Mouse (Mus musculus) G1E (cell line): ENCODE data around the gene Gm1043.

Experiments used
- CTCF ChIP-seq: IDR thresholded peaks from 2 replicates; pipeline ENCODE4 v1.5.1; 2012; ENCODE audit warnings: low read depth, low read length, inconsistent platforms, mixed read lengths
- GATA1 ChIP-seq: IDR thresholded peaks from 2 replicates; pipeline ENCODE4 v1.6.1; 2012; ENCODE audit warnings: borderline replicate concordance, low read length, inconsistent platforms, mixed read lengths
- GATA2 ChIP-seq: IDR thresholded peaks from 2 replicates; pipeline ENCODE4 v1.6.1; 2012; ENCODE audit warnings: low read depth, low read length, inconsistent platforms, borderline replicate concordance

DNA sequence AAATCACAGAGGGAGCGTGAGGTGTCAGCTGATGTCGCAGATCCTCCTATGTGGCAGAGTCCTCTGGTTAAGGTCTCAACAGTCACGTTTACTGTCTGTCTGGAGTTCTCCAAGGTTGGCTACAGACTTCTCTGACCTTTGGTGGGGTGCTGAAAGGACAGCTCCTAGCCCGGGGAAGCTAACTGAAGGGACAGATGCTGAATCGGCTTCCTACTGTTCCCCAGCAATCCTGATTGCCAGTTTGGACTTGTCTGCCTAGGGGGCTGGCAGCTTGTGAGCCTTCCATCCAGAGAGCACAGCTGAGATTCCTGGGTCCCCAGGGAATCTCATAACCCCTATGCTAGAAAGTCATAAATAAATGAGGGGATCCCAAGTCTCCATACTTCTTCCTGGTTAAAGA is 155.4 kb downstream of the Gm1043 start:
- TF ChIP-seq CTCF (no peak), GATA1 (no peak), GATA2 (no peak)
